Mouse (Mus musculus) lung, adult 2 months (tissue): ENCODE measurements around the gene Atp7a. TPM values are rescaled to one million over a fixed set of nuclear protein-coding genes. Genes with fewer than 3 reads are reported as not detected.

Source experiments
- DNase-seq: peaks from one replicate; pipeline ENCODE4 v3.0.0; 2022
- H3K4me1 ChIP-seq: fragments of 200-500 bp; 2 replicates; pipeline ENCODE4 v1.6.1; 2011; ENCODE audit warnings: low read length; ENCODE audit not compliant: control insufficient read depth, insufficient read depth
- H3K4me3 ChIP-seq: fragments of 200-500 bp; replicated peaks from 2 replicates; pipeline ENCODE3; 2011; ENCODE audit warnings: low read depth, mild to moderate bottlenecking, control low read depth, low read length; ENCODE audit errors: extremely low read depth
- CTCF ChIP-seq: fragments of 200-500 bp; IDR thresholded peaks from 2 replicates; pipeline ENCODE4 v1.5.1; 2011; ENCODE audit warnings: mild to moderate bottlenecking, low read length, control low read depth; ENCODE audit not compliant: insufficient read depth
- POLR2A ChIP-seq: fragments of 200-500 bp; IDR thresholded peaks from 2 replicates; pipeline ENCODE4 v1.6.1; 2011; ENCODE audit warnings: low read depth, mild to moderate bottlenecking, control low read depth, low read length, borderline replicate concordance; ENCODE audit errors: extremely low read depth
- WGBS: fragments of 180-500 bp; shearing (Covaris S2); methylation state at CpG from one replicate; pipeline ENCODE4 v1.1.7; 2018; 5-methylcytosine and 5-hydroxymethylcytosine counted together
- polyA plus RNA-seq: library from polyadenylated mRNA; depleted of rRNA; stranded (reverse); fragments of >200 nt; gene quantifications from 2 replicates; pipeline ENCODE4 v1.2.3, GENCODE M21; 2012

The Atp7a gene
- polyA plus RNA-seq, 1 experiment: 7.9 TPM

GRCm38 (mm10) chrX:106129877-106130276 lies 102.8 kb downstream of the Atp7a start:
- H3K4me1 ChIP-seq: no peaks in the 10 kb centered on the region
- no peak overlapping the region for H3K4me3 ChIP-seq
- no peak for DNase-seq
- TF ChIP-seq CTCF (no peak), POLR2A (no peak)
- 77% methylated on average over 4 of the region's 4 CpGs for WGBS

GRCm38 (mm10) chrX:106134916-106135315 lies 107.8 kb downstream of the Atp7a start:
- no peaks in the 10 kb centered on the region for H3K4me1 ChIP-seq
- TF ChIP-seq CTCF: no peak
- TF ChIP-seq POLR2A: no peak
- no peak overlapping the region for H3K4me3 ChIP-seq
- DNase-seq: no peak
- 65% methylated on average over 3 of the region's 3 CpGs for WGBS

- WGBS: 78% methylated on average over 4 of the region's 4 CpGs
- Histone ChIP-seq H3K4me1 (no peaks in the 10 kb centered on the region), H3K4me3 (no peak overlapping the region)
- no peak for TF ChIP-seq POLR2A
- no peak for TF ChIP-seq CTCF
- no peak for DNase-seq
Measured at GRCm38 (mm10) chrX:106135484-106135883, 108.4 kb downstream of the Atp7a start.

GRCm38 (mm10) chrX:106135916-106136575 lies 109.0 kb downstream of the Atp7a start:
- Histone ChIP-seq H3K4me1 (no peaks in the 10 kb centered on the region), H3K4me3 (no peak overlapping the region)
- DNase-seq: no peak
- WGBS: 55% methylated on average over 12 of the region's 12 CpGs
- TF ChIP-seq CTCF (no peak), POLR2A (no peak)

- Histone ChIP-seq H3K4me3 (no peak overlapping the region), H3K4me1 (no peaks in the 10 kb centered on the region)
- TF ChIP-seq POLR2A (no peak), CTCF (no peak)
- 70% methylated on average over 13 of the region's 13 CpGs for WGBS
- no peak for DNase-seq
Measured at GRCm38 (mm10) chrX:106139309-106140070, 112.4 kb downstream of the Atp7a start.

GRCm38 (mm10) chrX:106142936-106143335 lies 115.9 kb downstream of the Atp7a start, which contains the start of gene Tlr13:
Gene Tlr13 (plus strand): TSS chrX:106143204.
- no peak within 1 kb of the TSS for H3K4me3 ChIP-seq
- no peak for DNase-seq
- no peaks in the 10 kb centered on the region for H3K4me1 ChIP-seq
- TF ChIP-seq CTCF (no peak), POLR2A (no peak)
- WGBS: 72% methylated on average over 6 of the region's 6 CpGs

GRCm38 (mm10) chrX:106148185-106148584 lies 121.1 kb downstream of the Atp7a start:
- DNase-seq: no peak
- Histone ChIP-seq H3K4me3 (no peak overlapping the region), H3K4me1 (no peaks in the 10 kb centered on the region)
- 76% methylated on average over 1 of the region's 1 CpGs for WGBS
- TF ChIP-seq POLR2A: no peak
- TF ChIP-seq CTCF: no peak

- Histone ChIP-seq H3K4me1 (no peaks in the 10 kb centered on the region), H3K4me3 (no peak overlapping the region)
- DNase-seq: no peak
- TF ChIP-seq CTCF (no peak), POLR2A (no peak)
- 75% methylated on average over 3 of the region's 3 CpGs for WGBS
Measured at GRCm38 (mm10) chrX:106149460-106149859, 122.4 kb downstream of the Atp7a start.

- no peak for DNase-seq
- no peaks in the 10 kb centered on the region for H3K4me1 ChIP-seq
- no peak overlapping the region for H3K4me3 ChIP-seq
- TF ChIP-seq CTCF (no peak), POLR2A (no peak)
Measured at GRCm38 (mm10) chrX:106154180-106154586, 127.1 kb downstream of the Atp7a start.

- TF ChIP-seq CTCF: no peak
- DNase-seq: no peak
- no peaks in the 10 kb centered on the region for H3K4me1 ChIP-seq
- 70% methylated on average over 4 of the region's 4 CpGs for WGBS
- no peak overlapping the region for H3K4me3 ChIP-seq
Measured at GRCm38 (mm10) chrX:106155892-106156291, 128.8 kb downstream of the Atp7a start.
